Mouse (Mus musculus) lung, postnatal 0 days (tissue): ENCODE results near the gene Arpc5l.

Experiments
- CTCF ChIP-seq: IDR thresholded peaks from 2 replicates; pipeline ENCODE4 v1.5.1; 2016; ENCODE audit warnings: antibody characterized with exemption, mild to moderate bottlenecking
- EP300 ChIP-seq: IDR thresholded peaks from 2 replicates; pipeline ENCODE4 v1.6.1; 2016; ENCODE audit warnings: antibody characterized with exemption, mild to moderate bottlenecking, control low read depth

- TF ChIP-seq EP300 = no peak
- no peak for TF ChIP-seq CTCF
Observed at GRCm38 (mm10) chr2:38977837-38978236, 27.3 kb upstream of the Arpc5l start.
